ENCODE assay signal across 11 mouse cellular contexts in genomic region chr9:41525534-41525933, GRCm38 (mm10).
DNase-seq lines count a peak whose midpoint lies in the region; ATAC-seq and TF ChIP-seq lines count a peak whose summit lies in the region.
"Had no signal": no experiment of that assay in that cellular context is flagged by ENCODE, and none has a peak within 500 bp of the region (broad histone marks: within the 10 kb centered on the region; RNA-seq: fewer than 3 reads in every experiment).

No protein-coding gene starts in this region.

- TF ChIP-seq POLR2A in limb, embryonic 14.5 days (IDR thresholded peaks at IDR 0.05; ENCODE audit: borderline replicate concordance, extremely low read depth, insufficient read depth, insufficient read length): no peak
- TF ChIP-seq POLR2A in thymus, adult 2 months (IDR thresholded peaks at IDR 0.05; ENCODE audit: control insufficient read depth, extremely low read depth, insufficient read depth, low read length, poor library complexity): no peak

- H3K4me2 ChIP-seq in forebrain, embryonic 15.5 days (replicated peaks): no peak overlapping the region
- no peak overlapping the region for H3K4me2 ChIP-seq in limb, embryonic 14.5 days (replicated peaks; ENCODE audit: low read depth, low read length, severe bottlenecking)
- H3K4me2 ChIP-seq: liver, embryonic 11.5 days had no signal

- H3K4me3 ChIP-seq in gastrocnemius, adult 2 months: no peak overlapping the region
- H3K4me3 ChIP-seq in forebrain, embryonic 15.5 days: no peak overlapping the region
- H3K4me3 ChIP-seq in limb, embryonic 14.5 days (replicated peaks; ENCODE audit: low read length): no peak overlapping the region
- no peak overlapping the region for H3K4me3 ChIP-seq in thymus, adult 2 months (ENCODE audit: control insufficient read depth, insufficient read depth, low read length)
- H3K4me3 ChIP-seq: megakaryocyte, embryonic 14.5 days had no signal

- H3K9me3 ChIP-seq in forebrain, embryonic 15.5 days: no peaks in the 10 kb centered on the region
- no peaks in the 10 kb centered on the region for H3K9me3 ChIP-seq in limb, embryonic 14.5 days (ENCODE audit: control insufficient read depth, low read length)
- H3K9me3 ChIP-seq: megakaryocyte, embryonic 14.5 days had no signal

- intact Hi-C loops in gastrocnemius, adult 2 months (cut with DNase I): no loop called here

- 0 out of 2 replicates have a peak, but pooled peaks have one; percentile 15 for ATAC-seq in forebrain, embryonic 15.5 days (replicated peaks)
- no peak for ATAC-seq in limb, embryonic 14.5 days (ENCODE audit: low FRiP score, low read depth)
- no peak for ATAC-seq in megakaryocyte, adult 5-6 weeks (ENCODE audit: poor library complexity, severe bottlenecking)

- peaks cover 3% of the 10 kb centered on the region for H3K36me3 ChIP-seq in forebrain, embryonic 15.5 days
- H3K36me3 ChIP-seq in limb, embryonic 14.5 days (ENCODE audit: control insufficient read depth, insufficient read depth, low read length): 0 out of 2 replicates have a peak, but pooled peaks cover 7% of the 10 kb centered on the region
- no peaks in the 10 kb centered on the region for H3K36me3 ChIP-seq in thymus, adult 2 months (ENCODE audit: control insufficient read depth, insufficient read depth, low read length)

- DNase-seq in gastrocnemius, adult 2 months: no peak
- no peak for DNase-seq in gastrocnemius, adult 8-10 months (ENCODE audit: low spot score in 2 of 2)
- peak; percentile 9 for DNase-seq in A20 (ENCODE audit: low read depth, low spot score)
- peak; percentile 24 for DNase-seq in limb, embryonic 14.5 days (ENCODE audit: low spot score)
- DNase-seq in thymus, adult 2 months: no peak
- DNase-seq in spleen, adult 12 weeks (ENCODE audit: low spot score): no peak
- DNase-seq: cerebellum, postnatal 10 days had no signal

- H3K27me3 ChIP-seq in forebrain, embryonic 15.5 days: no peaks in the 10 kb centered on the region
- H3K27me3 ChIP-seq in limb, embryonic 14.5 days (ENCODE audit: control insufficient read depth, insufficient read depth, low read length): no peaks in the 10 kb centered on the region
- no peaks in the 10 kb centered on the region for H3K27me3 ChIP-seq in thymus, adult 2 months (ENCODE audit: control insufficient read depth, insufficient read depth, low read length)
- H3K27me3 ChIP-seq: megakaryocyte, embryonic 14.5 days had no signal

- 31% methylated on average over 1 of the region's 1 CpGs for WGBS in forebrain, embryonic 15.5 days
- 41% methylated on average over 1 of the region's 1 CpGs for WGBS in limb, embryonic 14.5 days
- 55% methylated on average over 1 of the region's 1 CpGs for WGBS in thymus, adult 2 months

- peak overlapping the region; percentile 61 for H3K27ac ChIP-seq in gastrocnemius, adult 2 months
- H3K27ac ChIP-seq in forebrain, embryonic 15.5 days (replicated peaks): peak overlapping the region; percentile 87
- H3K27ac ChIP-seq in limb, embryonic 14.5 days (replicated peaks; ENCODE audit: low read depth, low read length): peak overlapping the region; percentile 76; the same call in 1 of the 2 replicates
- H3K27ac ChIP-seq in thymus, adult 2 months (ENCODE audit: control insufficient read depth, insufficient read depth, low read length): no peak overlapping the region

- peak overlapping the region; percentile 24; the same call in 1 of the 2 replicates for H3K9ac ChIP-seq in forebrain, embryonic 15.5 days (replicated peaks)
- H3K9ac ChIP-seq in limb, embryonic 14.5 days (ENCODE audit: low read depth, low read length, severe bottlenecking): no peak overlapping the region

- H3K4me1 ChIP-seq in forebrain, embryonic 15.5 days: peaks cover 31% of the 10 kb centered on the region
- H3K4me1 ChIP-seq in limb, embryonic 14.5 days (ENCODE audit: control insufficient read depth, insufficient read depth, low read length): peaks cover 27% of the 10 kb centered on the region
- H3K4me1 ChIP-seq in thymus, adult 2 months (replicated peaks; ENCODE audit: control insufficient read depth, insufficient read depth, low read length): no peaks in the 10 kb centered on the region
- H3K4me1 ChIP-seq: megakaryocyte, embryonic 14.5 days had no signal

- TF ChIP-seq CTCF in gastrocnemius, adult 2 months (IDR thresholded peaks at IDR 0.05): no peak
- no peak for TF ChIP-seq CTCF in thymus, adult 2 months (IDR thresholded peaks at IDR 0.05; ENCODE audit: borderline replicate concordance, control insufficient read depth, extremely low read depth, insufficient read depth, low read length, poor library complexity)

Comparison
In these comparisons a context has a peak if more than half of its experiments do, and no peak if none do; other contexts are left out.
1. DNase-seq: peak in A20 (single experiment) and limb, embryonic 14.5 days (single experiment); none in gastrocnemius, adult 2 months (single experiment), gastrocnemius, adult 8-10 months (0 of 2), thymus, adult 2 months (single experiment) and spleen, adult 12 weeks (single experiment).